Mouse (Mus musculus) megakaryocyte-erythroid progenitor cell, adult 5 weeks (primary cell): ENCODE measurements around the gene Sox1. TPM values are rescaled to one million over a fixed set of nuclear protein-coding genes. Genes with fewer than 3 reads are reported as not detected.

Experiments used
- polyA plus RNA-seq: library from polyadenylated mRNA; stranded (reverse); fragments of >175 nt; gene quantifications from 2 replicates; pipeline ENCODE4 v1.2.3, GENCODE M21; 2012

Gene Sox1
- 0.03 TPM in 1 of 2 replicates, not detected in the other for polyA plus RNA-seq

DNA sequence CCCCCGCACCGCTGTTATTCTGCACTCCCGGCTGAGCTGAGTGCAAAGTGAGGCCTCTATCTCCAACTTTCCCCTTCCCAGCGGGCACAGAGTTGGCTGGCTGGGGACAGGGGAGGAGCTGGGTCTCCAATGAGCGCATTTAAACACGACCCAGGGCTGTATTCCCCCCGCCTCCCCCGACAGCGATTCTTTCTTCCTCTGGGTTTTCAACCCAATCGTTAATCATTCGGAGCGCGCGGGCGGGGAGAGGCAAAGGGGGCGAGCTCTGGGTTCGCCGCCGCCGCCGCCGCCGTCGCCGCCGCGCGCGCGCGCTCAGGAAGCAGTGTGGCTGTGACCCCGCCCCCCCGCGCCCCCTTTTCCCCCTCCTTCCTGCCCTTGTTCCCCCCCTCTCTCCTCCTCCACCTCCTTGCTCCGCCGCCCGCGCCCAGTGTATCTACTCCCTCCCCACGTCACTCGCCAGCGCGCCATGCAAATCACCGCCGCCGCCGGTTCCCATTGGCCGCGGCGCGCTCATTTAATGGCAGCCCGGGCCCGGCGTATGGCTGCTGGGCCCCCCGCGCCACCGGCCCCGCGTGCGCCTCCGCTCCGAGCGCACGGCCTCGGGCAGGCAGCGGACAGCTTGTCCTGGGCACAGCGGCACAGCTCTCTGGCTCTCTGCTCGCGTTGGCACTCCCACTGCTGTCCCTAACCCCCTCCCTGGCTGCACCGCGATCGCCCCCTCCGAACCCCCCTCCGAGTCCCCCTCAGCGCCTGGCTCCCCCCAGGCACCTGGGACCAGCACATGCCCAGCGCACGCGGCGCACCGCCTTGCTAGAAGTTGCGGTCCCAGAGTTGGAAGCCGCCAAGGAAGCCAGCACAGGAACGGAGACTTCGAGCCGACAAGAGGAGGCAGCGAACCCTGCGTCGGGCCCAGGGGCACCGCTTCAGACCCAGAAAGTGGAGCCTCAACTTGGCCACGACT lies at the start of gene Sox1:
Gene Sox1, plus strand, starts transcription at position 225 of the 961 bp plus-strand sequence.

Other genes with a start within 250 kb of the Sox1 start
- gene A230072I06Rik, start 116.5 kb upstream of the Sox1 start, polyA plus RNA-seq = not detected in 2 replicates
- gene Spaca7, start 177.7 kb downstream of the Sox1 start, polyA plus RNA-seq = not detected in 2 replicates